Mouse (Mus musculus): ENCODE measurements at regions not wholly inside any gene's neighbourhood (a gene's known extent, or its start where the extent isn't known, plus 50 kb on each side); places are given as distances from the start of the nearest gene placed in this dataset.

DNA sequence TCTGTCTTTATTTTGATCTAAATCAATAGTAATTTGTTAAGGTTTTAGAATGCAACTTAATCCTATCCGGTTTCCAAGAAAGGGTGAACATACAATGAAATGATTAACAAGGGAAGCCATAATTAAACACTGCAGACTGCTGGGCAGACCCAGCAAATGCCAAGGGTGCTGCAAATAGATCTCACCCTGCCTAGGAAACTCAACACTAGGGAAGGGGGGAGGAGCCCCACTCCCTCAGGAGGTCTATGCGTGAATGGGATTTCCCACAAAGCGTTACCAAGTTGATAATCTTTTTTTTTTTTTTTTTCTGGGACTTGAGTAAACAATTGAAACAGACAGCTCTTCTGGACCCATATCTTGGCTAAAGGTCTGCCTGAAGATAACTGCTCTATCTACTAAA, 95.4 kb downstream of the Mbip start:
- TF ChIP-seq POLR2A (IDR thresholded peaks at IDR 0.05; ENCODE audit: borderline replicate concordance, extremely low read depth, insufficient read depth, insufficient read length, poor library complexity, severe bottlenecking) (no peak), CTCF (IDR thresholded peaks at IDR 0.05; ENCODE audit: borderline replicate concordance, extremely low read depth, insufficient read depth, insufficient read length) (no peak)
